Comparison of ENCODE assay signal across 15 mouse cellular contexts in genomic region chr6:61334466-61334865, GRCm38 (mm10).
"Had no signal": no experiment of that assay in that cellular context is flagged by ENCODE, and none has a peak within 500 bp of the region (broad histone marks: within the 10 kb centered on the region; RNA-seq: fewer than 3 reads in every experiment).

No protein-coding gene starts in this region.

- H3K36me3 ChIP-seq: neural tube, embryonic 15.5 days; stomach, embryonic 15.5 days had no signal

- H3K4me3 ChIP-seq: neural tube, embryonic 15.5 days; stomach, embryonic 15.5 days had no signal

- H3K27me3 ChIP-seq: neural tube, embryonic 15.5 days; stomach, embryonic 15.5 days had no signal

- H3K27ac ChIP-seq: neural tube, embryonic 15.5 days; stomach, embryonic 15.5 days; stomach, postnatal 0 days had no signal

- H3K4me2 ChIP-seq: neural tube, embryonic 15.5 days; stomach, embryonic 15.5 days had no signal

- DNase-seq: retina, postnatal 1 day; right cerebral cortex, adult 18-20 months; right cerebral cortex, postnatal 14 days; right cerebral cortex, postnatal 25 days; right cerebral cortex, postnatal 4 days; spleen, adult 18-20 months; thymus, adult 18-20 months; thymus, adult 2 months; thymus, postnatal 14 days; thymus, postnatal 25 days; thymus, postnatal 36 days; thymus, postnatal 4 days had no signal

- H3K9ac ChIP-seq: neural tube, embryonic 15.5 days; stomach, embryonic 15.5 days had no signal

- H3K4me1 ChIP-seq: neural tube, embryonic 15.5 days; stomach, embryonic 15.5 days had no signal

- H3K9me3 ChIP-seq: neural tube, embryonic 15.5 days; stomach, embryonic 15.5 days had no signal
